Comparison of ENCODE assay signal across 10 mouse cellular contexts in genomic region chr1:134641507-134641906, GRCm38 (mm10). TPM values are rescaled to one million over a fixed set of nuclear protein-coding genes. Genes with fewer than 3 reads are reported as not detected.
DNase-seq lines count a peak whose midpoint lies in the region; ATAC-seq and TF ChIP-seq lines count a peak whose summit lies in the region.
"Had no signal": no experiment of that assay in that cellular context is flagged by ENCODE, and none has a peak within 500 bp of the region (broad histone marks: within the 10 kb centered on the region; RNA-seq: fewer than 3 reads in every experiment).

No protein-coding gene starts in this region.

- WGBS in intestine, postnatal 0 days, result 37% methylated on average over 3 of the region's 3 CpGs
- WGBS in intestine, embryonic 15.5 days, result 37% methylated on average over 3 of the region's 3 CpGs
- WGBS in heart, embryonic 10.5 days, result 25% methylated on average over 3 of the region's 3 CpGs

- no peaks in the 10 kb centered on the region for H3K4me1 ChIP-seq in intestine, postnatal 0 days (replicated peaks; ENCODE audit: control insufficient read depth, insufficient read depth, low read length)
- peaks cover 8% of the 10 kb centered on the region for H3K4me1 ChIP-seq in intestine, embryonic 15.5 days (replicated peaks)
- H3K4me1 ChIP-seq in heart, embryonic 10.5 days, result peaks cover 9% of the 10 kb centered on the region

- no peaks in the 10 kb centered on the region for H3K9me3 ChIP-seq in intestine, postnatal 0 days (ENCODE audit: control insufficient read depth)
- H3K9me3 ChIP-seq in intestine, embryonic 15.5 days, result no peaks in the 10 kb centered on the region
- H3K9me3 ChIP-seq in heart, embryonic 10.5 days, result no peaks in the 10 kb centered on the region

- H3K27ac ChIP-seq in intestine, postnatal 0 days (ENCODE audit: low read depth, low read length), result no peak overlapping the region
- H3K27ac ChIP-seq in intestine, embryonic 15.5 days, result no peak overlapping the region
- no peak overlapping the region for H3K27ac ChIP-seq in heart, embryonic 10.5 days

- ATAC-seq in intestine, postnatal 0 days, result no peak
- ATAC-seq in intestine, embryonic 15.5 days, result no peak
- ATAC-seq in erythroblast, adult 5-6 weeks (replicated peaks; ENCODE audit: low FRiP score, poor library complexity, severe bottlenecking), result no peak

- peak; percentile 20 for DNase-seq in thymus, postnatal 14 days
- DNase-seq in thymus, postnatal 25 days, result no peak
- peak; percentile 58 for DNase-seq in embryo, embryonic 11 days
- DNase-seq in testis, postnatal 14 days (ENCODE audit: low spot score), result peak; percentile 57
- DNase-seq in heart, embryonic 10.5 days (ENCODE audit: low spot score), result no peak
- DNase-seq: gastrocnemius, postnatal 10 days had no signal

- no peak overlapping the region for H3K4me3 ChIP-seq in intestine, postnatal 0 days (ENCODE audit: low read depth, low read length)
- H3K4me3 ChIP-seq in intestine, embryonic 15.5 days (replicated peaks), result no peak overlapping the region
- no peak overlapping the region for H3K4me3 ChIP-seq in heart, embryonic 10.5 days
- H3K4me3 ChIP-seq: myocyte had no signal

- no peak overlapping the region for H3K4me2 ChIP-seq in intestine, postnatal 0 days (replicated peaks; ENCODE audit: low read depth)
- H3K4me2 ChIP-seq in intestine, embryonic 15.5 days (replicated peaks), result no peak overlapping the region

- peak; percentile 46 for TF ChIP-seq CTCF in intestine, postnatal 0 days (IDR thresholded peaks at IDR 0.05; ENCODE audit: low read depth)

- H3K36me3 ChIP-seq in intestine, postnatal 0 days (ENCODE audit: control insufficient read depth, insufficient read depth), result no peaks in the 10 kb centered on the region
- no peaks in the 10 kb centered on the region for H3K36me3 ChIP-seq in intestine, embryonic 15.5 days
- no peaks in the 10 kb centered on the region for H3K36me3 ChIP-seq in heart, embryonic 10.5 days

- no peak overlapping the region for H3K9ac ChIP-seq in intestine, postnatal 0 days (ENCODE audit: low read depth, low read length)
- H3K9ac ChIP-seq in intestine, embryonic 15.5 days, result no peak overlapping the region

- peaks cover 20% of the 10 kb centered on the region for H3K27me3 ChIP-seq in intestine, postnatal 0 days (replicated peaks; ENCODE audit: control insufficient read depth, insufficient read depth, low read length)
- peaks cover 20% of the 10 kb centered on the region for H3K27me3 ChIP-seq in intestine, embryonic 15.5 days (replicated peaks)
- H3K27me3 ChIP-seq in heart, embryonic 10.5 days (ENCODE audit: insufficient read depth, poor library complexity, severe bottlenecking), result peaks cover 59% of the 10 kb centered on the region

RNA-seq across cellular contexts. Expression of gene Syt2, which starts 5.0 kb away (rescaled TPM):
- polyA plus RNA-seq in intestine, postnatal 0 days (2015; fragmentation: Nextera tagmentation; extraction: Ambion mirVana), result 0.48 and 0.84 TPM in 2 replicates
- 0.87 and 2.0 TPM in 2 replicates for polyA plus RNA-seq in intestine, embryonic 15.5 days (2015; fragmentation: Nextera tagmentation; extraction: Ambion mirVana)
- 0.58 TPM in 1 of 2 replicates, not detected in the other for total RNA-seq in erythroblast, adult 5-6 weeks (2015; ENCODE audit: low replicate concordance)
- not detected in 2 replicates for total RNA-seq in erythroblast, adult 5-6 weeks (2017; ENCODE audit: low replicate concordance)
- 0.12 and 0.29 TPM in 2 replicates for polyA plus RNA-seq in heart, embryonic 10.5 days (2016; fragmentation: Nextera tagmentation; extraction: Ambion mirVana)

Comparison
In these comparisons a context has a peak if more than half of its experiments do, and no peak if none do; other contexts are left out.
1. DNase-seq: peak in thymus, postnatal 14 days (single experiment), embryo, embryonic 11 days (single experiment) and testis, postnatal 14 days (single experiment); none in thymus, postnatal 25 days (single experiment) and heart, embryonic 10.5 days (single experiment).